Mouse (Mus musculus) forebrain, embryonic 11.5 days (tissue): ENCODE data around the gene Pgpep1. TPM values are rescaled to one million over a fixed set of nuclear protein-coding genes. Genes with fewer than 3 reads are reported as not detected.
A peak's percentile ranks its signal among the peaks of the same experiment; 100 is the strongest.

Experiments used
- ATAC-seq: fragments of 200-750 bp; cut with Nextera tagmentation; replicated peaks from 2 replicates; pipeline ENCODE4 v1.8.0; 2017; ENCODE audit warnings: moderate TSS enrichment; ENCODE audit not compliant: low FRiP score
- DNase-seq: peaks from one replicate; pipeline ENCODE4 v3.0.0-alpha.2; 2017; ENCODE audit warnings: low spot score
- H3K27ac ChIP-seq: fragments of 300-500 bp; sonication (generic); 2 replicates; pipeline ENCODE4 v1.5.1; 2014; ENCODE audit warnings: low read depth, low read length
- H3K27me3 ChIP-seq: fragments of 300-500 bp; sonication (generic); 2 replicates; pipeline ENCODE4 v1.6.1; 2014; ENCODE audit warnings: mild to moderate bottlenecking, low read length, mixed read lengths; ENCODE audit not compliant: control insufficient read depth, insufficient read depth
- H3K36me3 ChIP-seq: fragments of 300-500 bp; sonication (generic); 2 replicates; pipeline ENCODE4 v1.6.1; 2014; ENCODE audit warnings: mild to moderate bottlenecking, low read length, moderate library complexity, mixed read lengths; ENCODE audit not compliant: control insufficient read depth, insufficient read depth
- H3K4me1 ChIP-seq: fragments of 300-500 bp; sonication (generic); replicated peaks from 2 replicates; pipeline ENCODE4 v1.6.1; 2014; ENCODE audit warnings: low read length, mixed read lengths; ENCODE audit not compliant: control insufficient read depth, insufficient read depth
- H3K4me2 ChIP-seq: fragments of 300-500 bp; sonication (generic); 2 replicates; pipeline ENCODE4 v1.6.1; 2014; ENCODE audit warnings: low read depth, mild to moderate bottlenecking, low read length, moderate library complexity, mixed read lengths; ENCODE audit not compliant: severe bottlenecking
- H3K4me3 ChIP-seq: fragments of 300-500 bp; sonication (generic); 2 replicates; pipeline ENCODE4 v1.5.1; 2014; ENCODE audit warnings: low read depth, low read length
- H3K9ac ChIP-seq: fragments of 300-500 bp; sonication (generic); 2 replicates; pipeline ENCODE4 v1.6.1; 2014; ENCODE audit warnings: low read length
- H3K9me3 ChIP-seq: fragments of 300-500 bp; sonication (generic); 2 replicates; pipeline ENCODE4 v1.6.1; 2016; ENCODE audit warnings: low read length, mixed read lengths; ENCODE audit not compliant: control insufficient read depth
- WGBS: fragments of 180-500 bp; shearing (Covaris S2); extraction: QIAGEN DNeasy Blood & Tissue Kit; methylation state at CpG from one replicate; pipeline ENCODE4 v1.1.7; 2014; 5-methylcytosine and 5-hydroxymethylcytosine counted together
- polyA plus RNA-seq: library from polyadenylated mRNA; unstranded; fragments of >200 nt; fragmentation: Nextera tagmentation; extraction: Ambion mirVana; gene quantifications from 2 replicates; pipeline ENCODE4 v1.2.1, GENCODE M21; 2014

Pgpep1 gene
- polyA plus RNA-seq, 1 experiment from 2014 or later: 70.9 TPM

- DNase-seq (peak; percentile 97), ATAC-seq (peak; percentile 95)
- Histone ChIP-seq H3K36me3 (no peaks in the 10 kb centered on the region), H3K9ac (peak overlapping the region; percentile 51), H3K4me2 (peak overlapping the region; percentile 58), H3K27me3 (peaks cover 12% of the 10 kb centered on the region), H3K27ac (no peak overlapping the region), H3K9me3 (no peaks in the 10 kb centered on the region), H3K4me3 (peak overlapping the region; percentile 36), H3K4me1 (peaks cover 10% of the 10 kb centered on the region)
- 2% methylated on average over 59 of the region's 60 CpGs for WGBS
These were observed 30.3 kb downstream of the Pgpep1 start for GRCm38 (mm10) chr8:70629574-70630531.

GRCm38 (mm10) chr8:70628986-70629490, 31.1 kb downstream of the Pgpep1 start:
- WGBS: 60% methylated on average over 7 of the region's 7 CpGs
- Histone ChIP-seq H3K9ac (peak overlapping the region; percentile 51; the same call in 1 of the 2 replicates), H3K36me3 (no peaks in the 10 kb centered on the region), H3K4me1 (peaks cover 10% of the 10 kb centered on the region), H3K4me3 (peak overlapping the region; percentile 36; the same call in 1 of the 2 replicates), H3K27ac (no peak overlapping the region), H3K9me3 (no peaks in the 10 kb centered on the region), H3K4me2 (peak overlapping the region; percentile 58), H3K27me3 (peaks cover 12% of the 10 kb centered on the region)
- DNase-seq: no peak
- no peak for ATAC-seq

GRCm38 (mm10) chr8:70627041-70627440, 33.1 kb downstream of the Pgpep1 start:
- Histone ChIP-seq H3K4me1 (peaks cover 10% of the 10 kb centered on the region), H3K4me3 (no peak overlapping the region), H3K4me2 (no peak overlapping the region), H3K27ac (no peak overlapping the region), H3K9me3 (no peaks in the 10 kb centered on the region), H3K9ac (no peak overlapping the region), H3K27me3 (peaks cover 12% of the 10 kb centered on the region), H3K36me3 (no peaks in the 10 kb centered on the region)
- no peak for ATAC-seq
- DNase-seq: no peak
- WGBS: 92% methylated on average over 5 of the region's 5 CpGs

GRCm38 (mm10) chr8:70625104-70625503, 35.1 kb downstream of the Pgpep1 start:
- Histone ChIP-seq H3K4me2 (no peak overlapping the region), H3K4me3 (no peak overlapping the region), H3K9me3 (no peaks in the 10 kb centered on the region), H3K9ac (no peak overlapping the region), H3K4me1 (0 out of 2 replicates have a peak, but pooled peaks cover 2% of the 10 kb centered on the region), H3K27me3 (no peaks in the 10 kb centered on the region), H3K27ac (no peak overlapping the region), H3K36me3 (no peaks in the 10 kb centered on the region)
- DNase-seq: peak; percentile 79
- ATAC-seq: no peak
- 25% methylated on average over 5 of the region's 5 CpGs for WGBS

- no peak overlapping the region for H3K27ac ChIP-seq
- WGBS: 72% methylated on average over 3 of the region's 3 CpGs
- no peak for ATAC-seq
These were observed 38.0 kb downstream of the Pgpep1 start for GRCm38 (mm10) chr8:70622220-70622619.

GRCm38 (mm10) chr8:70618888-70619334, 41.3 kb downstream of the Pgpep1 start:
- ATAC-seq: peak; percentile 70; the same call in 1 of the 2 replicates
- H3K9ac ChIP-seq: no peak overlapping the region
- DNase-seq: peak; percentile 72
- H3K27ac ChIP-seq: no peak overlapping the region
- no peaks in the 10 kb centered on the region for H3K9me3 ChIP-seq
- 0 out of 2 replicates have a peak, but pooled peaks cover 2% of the 10 kb centered on the region for H3K4me1 ChIP-seq
- no peaks in the 10 kb centered on the region for H3K36me3 ChIP-seq
- H3K4me2 ChIP-seq: no peak overlapping the region
- WGBS: 32% methylated on average over 9 of the region's 9 CpGs
- H3K27me3 ChIP-seq: no peaks in the 10 kb centered on the region
- H3K4me3 ChIP-seq: no peak overlapping the region

More at GRCm38 (mm10) chr8:70622220-70622619, 38.0 kb downstream of the Pgpep1 start:
- Histone ChIP-seq H3K9ac (no peak overlapping the region), H3K4me3 (no peak overlapping the region), H3K27me3 (no peaks in the 10 kb centered on the region), H3K4me1 (0 out of 2 replicates have a peak, but pooled peaks cover 2% of the 10 kb centered on the region), H3K9me3 (no peaks in the 10 kb centered on the region), H3K4me2 (no peak overlapping the region), H3K36me3 (no peaks in the 10 kb centered on the region)
- no peak for DNase-seq

GRCm38 (mm10) chr8:70617985-70618384, 42.2 kb downstream of the Pgpep1 start:
- 84% methylated on average over 11 of the region's 11 CpGs for WGBS
- H3K4me1 ChIP-seq: 0 out of 2 replicates have a peak, but pooled peaks cover 2% of the 10 kb centered on the region
- H3K27ac ChIP-seq: no peak overlapping the region
- no peak overlapping the region for H3K4me3 ChIP-seq
- H3K4me2 ChIP-seq: no peak overlapping the region
- no peak overlapping the region for H3K9ac ChIP-seq
- H3K36me3 ChIP-seq: no peaks in the 10 kb centered on the region
- no peaks in the 10 kb centered on the region for H3K27me3 ChIP-seq
- no peaks in the 10 kb centered on the region for H3K9me3 ChIP-seq
- no peak for ATAC-seq
- no peak for DNase-seq

GRCm38 (mm10) chr8:70616645-70617044, 43.5 kb downstream of the Pgpep1 start:
- ATAC-seq: no peak
- H3K4me1 ChIP-seq: 0 out of 2 replicates have a peak, but pooled peaks cover 2% of the 10 kb centered on the region
- H3K9ac ChIP-seq: no peak overlapping the region
- no peak overlapping the region for H3K4me3 ChIP-seq
- no peaks in the 10 kb centered on the region for H3K27me3 ChIP-seq
- no peak overlapping the region for H3K27ac ChIP-seq
- no peak overlapping the region for H3K4me2 ChIP-seq
- WGBS: 62% methylated on average over 11 of the region's 11 CpGs
- H3K9me3 ChIP-seq: no peaks in the 10 kb centered on the region
- no peak for DNase-seq
- H3K36me3 ChIP-seq: no peaks in the 10 kb centered on the region
